Mouse (Mus musculus) kidney, postnatal 25 days (tissue): Measurements from ENCODE around the gene Itpr2.

Experiments
- DNase-seq, 2 experiments: peaks; one replicate each; pipeline ENCODE4 v3.0.0; 2021; ENCODE audit warnings: mixed read lengths in 2 of 2

Gene Itpr2

DNA sequence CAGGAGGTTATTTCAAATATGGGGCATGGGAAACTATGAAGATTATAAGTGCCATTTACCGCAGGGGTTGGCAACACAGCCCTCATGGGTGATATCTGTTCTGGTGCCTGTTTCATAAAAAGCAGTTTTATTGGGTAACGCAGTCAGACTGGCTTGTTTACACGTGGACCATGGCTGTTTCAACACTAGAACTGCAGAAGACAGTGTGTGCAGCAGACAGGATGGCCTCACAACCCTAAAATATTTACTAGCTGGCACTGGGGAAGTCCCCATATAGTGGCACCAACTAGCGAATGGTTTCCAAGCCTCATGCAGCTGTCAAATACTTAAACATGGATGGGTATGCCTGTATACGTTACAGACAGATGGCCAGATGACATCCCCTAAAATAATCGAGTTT, 290.8 kb downstream of the Itpr2 start:
- no peak for DNase-seq

DNA sequence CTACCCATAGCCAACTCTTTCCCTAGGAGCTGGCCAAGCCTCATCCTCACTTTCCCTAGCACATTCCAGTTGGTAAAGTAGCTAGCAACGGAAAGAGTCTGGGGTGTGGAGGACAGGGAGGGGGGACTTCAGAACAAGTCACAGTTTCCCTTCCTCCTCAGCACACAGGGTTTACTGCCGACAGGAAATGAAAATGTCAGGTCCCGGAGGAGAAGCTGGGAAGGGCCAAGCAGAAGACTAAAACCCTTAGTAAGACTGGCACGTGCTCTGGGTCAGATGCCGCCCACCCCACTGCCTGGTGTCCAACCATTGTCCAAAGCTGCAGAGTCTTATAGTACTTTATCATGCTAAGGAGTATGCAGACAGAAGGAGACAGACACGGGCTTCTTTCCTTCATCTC, 293.0 kb downstream of the Itpr2 start:
- DNase-seq, result peak; percentile 40 to 71

DNA sequence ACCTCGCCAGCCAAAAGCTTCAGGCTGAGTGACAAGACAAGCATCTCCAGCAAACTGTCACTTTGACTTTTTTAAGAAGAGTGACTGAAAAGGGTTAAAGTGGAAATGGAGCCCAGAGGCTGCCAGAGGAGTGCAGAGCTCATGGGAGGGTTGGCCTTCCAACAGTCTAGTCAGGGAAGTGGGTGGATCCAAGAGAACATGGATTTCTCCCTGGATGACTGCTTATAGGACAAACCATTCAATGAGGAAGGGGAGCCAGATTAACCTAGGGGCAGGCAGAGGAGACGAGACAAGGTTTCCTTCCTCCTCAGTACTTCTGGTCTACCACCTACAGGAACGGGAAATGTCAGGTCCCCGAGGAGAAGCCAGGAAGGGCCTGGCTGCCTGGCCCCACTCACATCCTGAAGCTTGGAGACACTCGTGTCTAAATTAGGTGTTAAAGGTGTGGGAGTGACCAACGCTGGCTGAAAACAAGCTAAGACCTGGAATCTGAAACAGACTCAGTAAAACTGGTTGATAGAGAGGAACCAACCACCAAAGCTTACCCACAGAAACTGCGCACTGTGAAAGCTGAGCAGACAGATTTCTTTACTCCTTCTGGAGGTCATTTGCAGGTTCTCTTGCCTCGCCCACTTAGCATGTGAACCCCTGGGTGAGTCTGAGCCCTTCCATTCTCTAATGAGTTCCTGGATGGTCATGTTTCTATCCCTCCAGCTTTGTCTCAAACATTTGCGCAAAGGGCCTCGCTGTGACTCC, 294.6 kb downstream of the Itpr2 start:
- DNase-seq, result peak; percentile 33 to 71

DNA sequence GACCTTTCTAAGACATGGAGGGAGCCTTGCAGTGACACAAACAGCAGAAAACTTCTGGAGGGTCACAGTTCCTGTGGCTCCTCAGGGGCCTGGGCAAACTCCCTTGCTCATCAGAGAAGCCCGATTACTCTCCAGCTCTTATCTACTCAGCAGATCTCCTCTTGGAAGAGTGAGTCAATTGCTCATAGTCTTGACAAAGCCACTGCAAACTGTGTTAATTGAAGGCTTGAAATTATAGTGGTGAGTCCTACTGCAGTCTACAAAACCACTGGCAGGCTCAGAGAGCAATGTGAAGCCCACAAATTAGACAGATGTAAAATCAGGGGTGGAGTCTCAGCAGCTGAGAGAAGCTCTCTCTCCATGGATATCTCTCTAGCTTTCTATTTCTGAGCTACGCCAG, 296.9 kb downstream of the Itpr2 start:
- DNase-seq, result no peak

DNA sequence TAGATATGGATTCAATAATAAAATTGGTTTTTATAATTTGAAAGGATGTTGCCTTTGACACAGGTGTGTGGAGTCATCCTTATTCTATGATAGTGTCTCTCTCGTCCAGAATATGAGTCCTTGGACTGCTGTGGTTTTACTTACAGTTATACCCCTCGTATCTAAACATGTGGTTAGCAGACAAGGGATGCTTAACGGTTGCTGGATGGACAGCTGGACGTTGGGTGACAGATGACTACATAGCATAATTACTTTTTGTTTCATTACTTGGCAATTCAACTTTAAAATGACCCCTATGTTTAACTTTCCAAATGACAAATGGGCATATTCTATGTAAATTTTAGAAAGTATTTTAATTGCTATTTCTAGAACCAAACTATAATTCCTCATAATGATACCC, 297.6 kb downstream of the Itpr2 start:
- DNase-seq, result no peak

DNA sequence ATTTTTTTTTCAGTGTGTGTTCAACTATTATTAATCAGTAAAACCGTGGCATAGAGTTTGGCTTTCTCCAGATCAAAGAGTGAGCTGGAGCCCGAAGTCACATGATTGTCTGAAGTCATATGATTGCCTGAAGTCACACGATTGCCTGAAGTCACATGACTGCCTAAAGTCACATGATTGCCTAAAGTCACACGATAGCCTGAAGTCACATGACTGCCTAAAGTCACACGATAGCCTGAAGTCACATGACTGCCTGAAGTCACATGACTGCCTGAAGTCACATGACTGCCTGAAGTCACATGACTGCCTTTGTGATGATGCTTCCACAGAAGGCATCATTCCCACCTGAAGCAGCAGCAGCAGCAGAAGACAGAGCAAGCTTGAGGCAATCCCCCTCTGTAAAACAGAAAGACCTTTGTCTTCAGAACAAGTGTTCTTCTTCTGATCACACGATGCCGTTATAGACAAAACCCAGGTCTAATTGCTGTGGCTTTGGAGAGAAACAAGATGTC, 304.1 kb downstream of the Itpr2 start:
- no peak for DNase-seq

DNA sequence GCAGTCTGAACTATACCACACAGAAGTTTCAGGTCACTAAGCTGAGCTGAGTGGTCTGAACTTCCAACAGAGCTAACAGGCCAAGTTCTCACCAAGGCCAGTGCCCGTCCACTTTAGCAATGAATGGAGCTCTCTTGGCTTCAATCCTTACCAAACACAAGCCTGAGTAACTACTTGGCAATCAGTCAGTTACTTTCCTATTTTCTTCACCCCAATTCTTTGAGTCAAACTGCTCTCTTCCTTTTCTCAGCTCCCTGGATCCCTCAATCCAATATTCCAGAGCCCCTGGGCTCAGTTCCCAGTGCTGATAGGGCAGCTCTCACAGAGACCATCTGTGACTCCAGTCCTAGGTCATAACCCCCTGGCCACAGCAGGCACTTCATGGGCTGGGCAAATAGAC, 305.3 kb downstream of the Itpr2 start:
- no peak for DNase-seq

DNA sequence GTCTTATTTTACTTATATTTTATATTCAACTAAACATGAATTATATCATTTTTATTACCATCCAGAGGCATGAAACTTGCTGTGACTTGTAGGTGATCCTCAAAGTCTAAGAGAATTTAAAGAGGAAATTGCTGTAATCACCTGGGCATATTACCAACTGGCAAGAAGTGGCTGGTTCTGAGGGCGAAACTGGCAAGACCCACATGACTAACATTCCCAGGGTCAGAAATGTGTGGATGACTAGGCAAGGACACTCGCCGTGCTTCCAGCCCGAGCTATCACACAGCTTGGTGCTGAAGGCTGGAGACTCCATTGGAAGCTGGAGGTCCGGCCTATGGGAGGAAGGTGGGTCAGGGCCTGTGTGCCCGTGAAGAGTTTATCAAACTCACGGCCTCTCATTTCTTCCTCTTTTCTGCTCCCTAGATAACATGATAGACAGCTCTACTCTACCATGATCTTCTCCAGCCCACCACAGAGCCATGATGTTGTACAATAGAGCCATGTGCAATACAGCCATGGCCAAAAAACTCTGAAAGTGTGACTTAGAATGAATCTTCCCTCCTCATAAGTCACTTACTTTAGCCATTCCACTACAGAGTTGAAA, 306.1 kb downstream of the Itpr2 start:
- no peak for DNase-seq

DNA sequence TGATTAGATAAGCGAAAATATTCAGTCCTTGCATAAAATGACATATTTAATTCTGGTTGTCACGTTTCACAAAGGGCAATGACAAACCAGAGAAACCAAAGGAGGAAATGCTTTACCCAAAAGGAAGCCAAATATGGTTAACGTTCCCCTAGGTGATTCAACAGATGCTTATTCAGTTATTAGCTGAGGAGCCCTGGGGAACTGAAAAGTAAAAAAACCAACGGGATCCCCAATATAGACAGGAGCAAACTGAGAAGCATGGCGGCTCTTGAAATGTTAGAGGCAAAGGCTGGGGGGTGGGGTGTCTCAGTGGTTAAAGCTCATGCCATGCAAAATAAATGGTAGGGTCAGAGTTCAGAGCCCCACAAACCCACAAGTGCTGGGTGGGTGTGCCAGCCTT, 310.1 kb downstream of the Itpr2 start:
- no peak for DNase-seq

DNA sequence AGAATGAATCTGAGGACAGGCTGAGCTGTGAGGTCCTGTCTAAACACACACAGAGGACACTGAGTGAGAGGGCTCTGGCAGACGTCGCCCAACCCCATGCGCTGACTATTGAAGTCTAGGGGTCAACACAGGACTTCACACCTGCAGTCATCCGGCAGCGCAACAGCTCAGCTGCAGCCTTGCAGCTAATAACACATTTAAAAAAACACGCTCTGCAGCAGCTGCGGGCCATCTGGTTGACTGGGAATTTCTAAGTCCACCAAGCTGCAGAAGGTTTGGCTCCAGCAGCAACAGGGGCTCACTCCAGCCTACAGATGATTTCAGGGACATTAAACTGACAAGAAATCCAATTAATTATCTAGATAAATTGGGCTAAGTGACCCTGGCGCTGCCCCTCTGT, 312.0 kb downstream of the Itpr2 start:
- DNase-seq, result no peak

DNA sequence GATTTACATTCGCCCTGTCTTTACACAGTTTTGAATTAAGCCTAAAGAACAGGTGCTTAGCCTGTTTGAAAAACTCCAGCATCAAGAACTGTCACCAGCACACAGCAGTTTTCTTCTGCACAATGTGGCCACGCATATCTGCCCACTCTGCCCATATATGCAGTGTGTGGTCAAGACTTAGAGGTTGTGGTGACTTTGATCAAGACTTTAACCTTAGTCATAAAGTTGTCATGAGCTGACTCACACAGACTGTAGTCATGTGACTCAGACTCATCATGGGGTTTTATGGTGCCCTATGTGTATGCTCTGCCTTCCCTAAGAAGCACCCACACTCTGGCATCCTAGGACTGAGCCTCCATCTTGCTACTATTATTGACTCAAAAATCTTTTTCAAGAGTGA, 316.5 kb downstream of the Itpr2 start:
- no peak for DNase-seq

DNA sequence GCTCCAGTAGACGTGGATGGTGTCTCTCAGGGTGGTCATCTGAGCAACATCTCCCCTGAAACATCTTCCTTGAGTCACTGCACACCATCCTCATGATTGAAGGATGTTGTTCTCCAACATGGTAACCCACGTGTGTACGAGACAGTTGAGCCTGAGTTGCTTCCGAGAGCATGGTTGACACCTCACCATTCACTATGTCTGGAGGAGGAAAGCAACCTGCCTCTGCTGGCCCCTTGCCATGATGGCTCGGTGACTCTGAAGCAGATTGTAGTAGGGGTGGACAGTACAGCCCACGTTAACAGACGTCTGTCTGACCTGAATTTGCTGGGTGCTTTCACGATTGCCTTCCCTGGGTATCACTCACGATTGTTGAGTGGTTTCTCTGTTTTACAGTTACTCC, 317.3 kb downstream of the Itpr2 start:
- no peak for DNase-seq

DNA sequence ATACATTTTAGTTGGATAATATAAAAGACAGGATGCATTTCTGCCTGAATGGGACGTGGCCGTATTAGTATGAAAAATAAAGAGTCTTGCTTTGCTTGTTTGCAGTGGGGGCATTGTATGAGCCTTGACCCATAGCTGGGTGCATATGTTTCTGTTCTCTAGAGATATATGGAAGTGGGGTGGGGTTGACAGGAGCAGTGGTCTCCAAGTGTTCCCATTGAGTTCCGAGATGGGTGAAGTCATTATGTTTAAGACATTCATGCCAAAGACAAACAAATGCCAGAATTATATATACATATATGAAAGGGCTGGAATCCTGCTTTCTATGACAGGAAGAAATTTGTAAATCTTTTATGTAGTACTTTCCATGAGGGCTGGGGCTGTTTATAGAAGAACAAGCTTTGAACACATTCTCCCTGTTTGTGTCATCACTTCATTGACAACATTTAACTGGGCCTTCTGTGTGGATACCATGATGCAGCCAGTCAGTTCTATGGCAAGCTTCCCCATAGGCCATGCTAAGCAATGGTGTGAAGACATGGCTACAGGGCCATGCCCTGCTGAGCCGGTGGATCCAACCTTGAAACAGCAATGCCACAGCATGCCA, 327.3 kb downstream of the Itpr2 start:
- no peak for DNase-seq

DNA sequence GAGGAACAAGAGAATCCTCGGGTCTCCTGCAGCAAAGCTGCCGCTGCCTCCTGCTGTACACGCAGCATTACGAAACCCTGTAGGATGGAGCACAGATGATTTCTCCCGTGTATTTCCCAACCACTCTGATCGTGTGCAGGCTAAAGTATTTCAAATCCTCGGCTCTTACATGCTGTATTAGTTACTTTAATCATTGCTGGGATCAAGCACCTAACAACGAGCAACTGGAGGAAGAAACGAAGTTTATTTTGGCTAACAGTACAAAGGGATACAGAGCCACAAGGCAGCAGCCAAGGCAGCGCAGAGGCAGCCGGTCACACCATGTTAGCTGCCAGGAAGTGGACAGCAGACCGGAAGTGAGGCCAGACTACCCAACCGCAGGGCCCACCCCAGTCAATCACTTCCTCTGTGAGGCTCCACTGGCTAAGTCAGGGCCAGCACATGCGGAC, 331.4 kb downstream of the Itpr2 start:
- DNase-seq, result peak; percentile 33 to 62

DNA sequence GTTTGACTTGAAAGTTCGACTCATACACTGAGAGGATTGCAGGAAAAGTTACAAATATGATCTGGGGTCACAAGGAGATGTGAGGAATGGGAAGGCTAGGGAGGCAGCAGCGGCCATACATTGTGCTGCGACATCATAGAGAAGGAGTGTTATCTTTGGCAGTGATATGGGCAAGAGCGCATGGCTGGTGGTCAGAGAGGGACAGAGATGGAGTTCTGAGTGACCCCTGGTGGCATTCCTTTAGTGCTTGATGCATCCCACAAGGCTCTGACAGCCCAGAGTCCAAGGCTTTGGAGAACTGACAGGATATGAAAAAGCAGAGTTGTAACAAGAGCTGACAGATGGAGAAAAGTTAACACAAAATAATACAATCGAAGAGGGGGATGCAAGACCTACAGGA, 334.8 kb downstream of the Itpr2 start:
- DNase-seq, result no peak

DNA sequence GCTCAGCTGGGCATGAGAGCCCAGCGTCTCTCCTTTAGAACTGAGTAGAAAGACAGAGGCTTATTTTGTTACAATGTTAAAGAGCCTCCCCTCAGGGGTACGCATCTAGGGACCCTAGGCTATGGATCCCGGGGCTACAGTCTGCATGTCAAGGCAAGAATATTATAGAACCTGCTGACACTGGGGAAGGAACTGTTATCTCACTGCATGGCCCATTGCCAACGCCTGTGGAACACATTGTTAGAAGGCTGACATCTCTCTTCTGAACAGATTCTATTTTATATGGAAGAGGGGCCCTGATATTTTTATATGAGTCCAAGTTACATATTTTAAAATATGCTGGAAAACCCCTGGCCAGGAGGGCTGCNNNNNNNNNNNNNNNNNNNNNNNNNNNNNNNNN, 342.4 kb downstream of the Itpr2 start:
- no peak for DNase-seq

DNA sequence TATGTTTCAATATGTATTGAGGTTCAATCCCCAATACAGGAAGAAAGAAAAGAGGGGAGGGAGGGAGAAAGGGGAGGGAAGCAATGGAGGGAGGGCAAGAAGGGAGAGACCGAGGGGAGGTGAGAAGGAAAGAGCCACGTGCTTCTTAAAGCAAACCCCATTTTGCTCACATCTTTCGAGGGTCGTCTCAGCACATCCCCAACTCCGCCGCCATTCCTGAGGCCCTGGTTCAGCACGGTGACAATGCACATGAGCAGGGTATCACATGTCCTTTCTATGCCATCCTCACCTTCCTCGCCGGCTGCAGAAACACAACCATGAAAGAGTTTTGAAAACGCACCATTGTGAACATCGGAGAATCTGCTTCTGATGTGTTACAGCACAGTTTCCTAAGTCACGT, 343.3 kb downstream of the Itpr2 start:
- no peak for DNase-seq

DNA sequence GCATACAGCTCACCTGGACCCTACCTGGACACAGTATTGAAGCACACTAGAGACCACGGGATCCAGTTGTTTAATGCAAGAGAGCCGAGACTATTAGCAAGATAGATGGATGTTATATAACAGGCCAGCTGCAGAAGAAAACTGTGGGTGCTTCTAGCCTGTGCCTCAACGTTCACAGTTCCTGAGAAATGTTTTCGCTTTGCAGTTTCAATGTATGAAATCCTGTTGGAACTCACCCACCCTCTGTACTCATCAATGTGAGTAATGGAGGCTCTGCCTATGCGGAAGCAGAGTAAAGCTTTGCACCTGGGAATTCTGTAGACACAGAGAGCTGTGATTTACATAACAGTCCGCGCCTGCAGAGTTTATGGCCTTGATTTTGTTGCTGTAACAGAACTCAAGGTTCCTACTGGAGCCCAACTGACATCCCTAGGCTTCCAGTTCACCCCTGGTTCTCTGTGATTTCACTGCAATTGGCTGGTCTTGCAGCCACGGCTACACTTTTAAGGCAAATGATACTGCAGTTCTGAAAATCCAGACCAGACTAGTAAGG, 344.0 kb downstream of the Itpr2 start:
- no peak for DNase-seq

DNA sequence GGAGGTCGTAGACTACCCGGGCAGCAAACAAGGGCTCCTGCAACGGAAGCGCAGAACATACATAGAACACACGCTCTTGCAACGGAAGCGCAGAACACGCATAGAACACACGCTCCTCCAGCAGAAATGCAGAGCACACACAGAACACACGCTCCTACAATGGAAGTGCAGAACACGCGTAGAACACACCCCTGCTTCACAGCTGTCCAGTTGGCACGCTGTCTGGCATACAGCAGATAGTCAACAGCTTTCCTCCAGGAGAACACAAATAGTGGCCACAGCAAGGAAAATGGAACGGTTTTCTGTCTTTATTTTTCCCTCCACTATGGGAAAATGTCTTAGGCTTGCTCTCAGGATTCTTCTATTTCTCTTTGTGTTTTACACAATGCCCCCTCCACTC, 344.9 kb downstream of the Itpr2 start:
- no peak for DNase-seq

DNA sequence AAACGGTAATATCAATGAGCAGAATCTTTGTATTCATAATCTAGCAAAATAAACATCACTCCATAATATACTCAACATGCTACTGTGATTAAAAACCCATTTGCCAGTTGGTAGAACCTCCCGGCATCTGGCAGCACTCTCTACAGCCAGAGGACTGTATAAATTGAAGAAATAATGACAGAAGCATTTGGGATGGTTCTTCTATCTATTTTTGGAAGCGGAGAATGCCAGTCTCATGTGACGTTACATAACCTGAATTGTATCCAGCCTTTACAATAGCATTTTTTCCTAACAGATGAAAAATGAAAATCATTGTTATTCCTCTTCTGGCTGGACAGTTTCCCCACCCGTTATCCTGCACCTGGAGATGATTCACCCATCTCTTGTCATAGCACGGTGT, 345.5 kb downstream of the Itpr2 start:
- DNase-seq, result no peak

DNA sequence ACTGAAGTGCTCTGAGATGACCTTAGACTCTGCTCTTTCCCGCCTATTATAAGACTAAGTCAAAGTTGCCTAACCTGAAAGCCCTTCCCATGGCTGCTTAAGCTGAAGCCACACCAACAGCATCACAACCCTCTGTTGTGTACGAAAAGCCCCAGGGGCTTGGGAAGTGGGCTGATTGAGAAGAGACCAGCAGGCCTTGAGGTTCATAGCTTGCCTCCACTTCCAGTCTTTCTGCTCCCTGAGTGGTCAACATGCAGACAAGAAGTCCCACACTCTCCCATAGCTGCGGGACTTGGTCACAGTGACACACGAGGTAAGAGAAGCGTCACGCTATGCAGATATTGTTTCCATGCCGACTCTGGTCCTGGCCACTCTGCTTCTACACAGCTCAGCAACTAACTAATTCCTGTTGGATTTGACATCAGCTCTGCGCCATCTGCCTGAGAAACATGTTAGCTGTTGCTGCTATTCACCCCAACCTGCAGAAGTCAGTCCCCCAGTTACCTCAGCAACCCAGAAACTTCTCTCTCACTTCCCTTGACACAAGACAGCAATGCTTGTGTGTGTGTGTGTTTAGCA, 346.8 kb downstream of the Itpr2 start:
- no peak for DNase-seq

DNA sequence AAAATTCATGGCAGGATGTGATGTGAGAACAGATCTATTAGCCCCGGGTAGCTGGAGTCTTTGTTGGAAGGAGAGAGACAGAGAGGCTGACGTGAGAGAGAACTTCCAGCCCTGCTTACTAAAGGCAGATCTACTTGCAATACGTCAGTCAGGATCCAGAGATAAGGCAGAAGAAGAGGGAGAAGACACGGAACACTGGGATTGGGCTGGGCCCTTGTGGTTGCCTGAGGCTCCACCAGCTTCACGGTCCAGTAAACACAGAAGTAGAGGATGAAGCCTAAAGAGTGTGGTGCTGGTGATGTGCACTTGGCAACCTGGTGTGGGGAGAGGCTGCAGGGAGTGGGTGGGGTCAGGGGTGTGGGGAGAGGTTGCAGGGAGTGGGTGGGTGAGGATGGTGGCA, 349.2 kb downstream of the Itpr2 start:
- no peak for DNase-seq

DNA sequence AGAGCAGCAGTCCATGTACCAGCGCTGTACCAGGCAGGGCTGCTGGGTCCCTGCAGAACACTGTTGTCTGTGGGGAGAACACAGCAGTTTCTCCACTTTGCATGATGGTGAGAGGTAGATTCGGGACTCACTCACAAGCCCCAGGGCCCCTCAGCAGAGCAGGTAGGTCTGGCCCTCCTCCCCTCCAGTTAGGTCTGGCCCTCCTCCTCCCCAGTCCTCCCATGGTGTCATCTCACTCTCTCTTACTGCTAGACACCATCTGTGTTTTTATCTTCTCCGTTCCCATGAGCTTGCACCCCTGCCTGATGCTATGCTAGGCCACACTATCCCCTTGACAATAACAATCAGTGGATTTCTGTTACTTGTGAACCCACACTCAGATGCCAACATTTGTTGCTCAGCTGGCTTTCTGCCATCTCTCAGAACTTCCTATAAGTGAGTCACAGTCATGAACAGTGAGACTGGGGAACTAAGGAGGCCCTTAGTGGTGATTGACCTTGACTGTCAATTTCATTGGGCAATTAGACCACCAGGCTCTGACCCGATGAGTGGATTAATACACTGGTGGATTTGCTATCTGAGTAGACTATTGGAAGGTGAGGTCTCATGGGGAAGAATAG, 360.9 kb downstream of the Itpr2 start:
- no peak for DNase-seq
